Mouse (Mus musculus) lung, postnatal 25 days (tissue): ENCODE results near the gene Arl14.

Experiments used
- DNase-seq: peaks from one replicate; pipeline ENCODE4 v3.0.0; 2022; ENCODE audit warnings: low spot score

The Arl14 gene

GRCm38 (mm10) chr3:69271812-69272211 lies 49.6 kb downstream of the Arl14 start:
- DNase-seq, result peak; percentile 7
